Mouse (Mus musculus) heart, embryonic 11.5 days (tissue): ENCODE measurements around the gene Zfp473. TPM values are rescaled to one million over a fixed set of nuclear protein-coding genes. Genes with fewer than 3 reads are reported as not detected.

Source experiments
- ATAC-seq: fragments of 200-750 bp; cut with Nextera tagmentation; replicated peaks from 2 replicates; pipeline ENCODE4 v1.8.0; 2017; ENCODE audit warnings: moderate library complexity; ENCODE audit not compliant: insufficient number of reproducible peaks, low FRiP score, low TSS enrichment
- H3K27ac ChIP-seq: fragments of 300-500 bp; sonication (generic); 2 replicates; pipeline ENCODE4 v1.5.1; 2014; ENCODE audit warnings: mild to moderate bottlenecking, low read depth, low read length
- H3K27me3 ChIP-seq: fragments of 300-500 bp; sonication (generic); 2 replicates; pipeline ENCODE4 v1.6.1; 2014; ENCODE audit warnings: mild to moderate bottlenecking, low read length, mixed read lengths; ENCODE audit not compliant: control insufficient read depth, insufficient read depth
- H3K36me3 ChIP-seq: fragments of 300-500 bp; sonication (generic); 2 replicates; pipeline ENCODE4 v1.6.1; 2014; ENCODE audit warnings: mild to moderate bottlenecking, low read length, moderate library complexity, mixed read lengths; ENCODE audit not compliant: control insufficient read depth, insufficient read depth
- H3K4me1 ChIP-seq: fragments of 300-500 bp; sonication (generic); 2 replicates; pipeline ENCODE4 v1.6.1; 2014; ENCODE audit warnings: low read length; ENCODE audit not compliant: control insufficient read depth, insufficient read depth
- H3K4me2 ChIP-seq: fragments of 300-500 bp; sonication (generic); 2 replicates; pipeline ENCODE4 v1.6.1; 2014; ENCODE audit warnings: mild to moderate bottlenecking, moderate library complexity
- H3K4me3 ChIP-seq: fragments of 300-500 bp; sonication (generic); 2 replicates; pipeline ENCODE4 v1.5.1; 2014; ENCODE audit warnings: low read depth, low read length
- H3K9ac ChIP-seq: fragments of 300-500 bp; sonication (generic); 2 replicates; pipeline ENCODE4 v1.6.1; 2014; ENCODE audit warnings: mild to moderate bottlenecking, low read depth, low read length, moderate library complexity
- H3K9me3 ChIP-seq: fragments of 300-500 bp; sonication (generic); replicated peaks from 2 replicates; pipeline ENCODE4 v1.6.1; 2016; ENCODE audit warnings: low read length; ENCODE audit not compliant: control insufficient read depth
- WGBS: fragments of 180-500 bp; shearing (Covaris S2); extraction: QIAGEN DNeasy Blood & Tissue Kit; methylation state at CpG from one replicate; pipeline ENCODE4 v1.1.7; 2014; ENCODE audit not compliant: insufficient replicate concordance; 5-methylcytosine and 5-hydroxymethylcytosine counted together
- polyA plus RNA-seq: library from polyadenylated mRNA; unstranded; fragments of >200 nt; fragmentation: Nextera tagmentation; extraction: Ambion mirVana; gene quantifications from 2 replicates; pipeline ENCODE4 v1.2.1, GENCODE M21; 2014

The Zfp473 gene
- polyA plus RNA-seq, 1 experiment from 2014 or later, result 1.2 TPM

GRCm38 (mm10) chr7:44768129-44768528 lies 17.3 kb upstream of the Zfp473 start:
- ATAC-seq, result no peak
- Histone ChIP-seq H3K36me3 (peaks cover 9% of the 10 kb centered on the region), H3K4me1 (no peaks in the 10 kb centered on the region), H3K4me3 (no peak overlapping the region), H3K4me2 (no peak overlapping the region), H3K9me3 (no peaks in the 10 kb centered on the region), H3K9ac (no peak overlapping the region), H3K27ac (no peak overlapping the region), H3K27me3 (no peaks in the 10 kb centered on the region)
- 73% methylated on average over 5 of the region's 5 CpGs for WGBS

GRCm38 (mm10) chr7:44760366-44760765 lies 9.5 kb upstream of the Zfp473 start:
- Histone ChIP-seq H3K4me2 (no peak overlapping the region), H3K9ac (no peak overlapping the region), H3K4me3 (no peak overlapping the region), H3K27ac (no peak overlapping the region), H3K36me3 (peaks cover 25% of the 10 kb centered on the region), H3K27me3 (no peaks in the 10 kb centered on the region), H3K9me3 (no peaks in the 10 kb centered on the region), H3K4me1 (no peaks in the 10 kb centered on the region)
- ATAC-seq, result no peak

DNA sequence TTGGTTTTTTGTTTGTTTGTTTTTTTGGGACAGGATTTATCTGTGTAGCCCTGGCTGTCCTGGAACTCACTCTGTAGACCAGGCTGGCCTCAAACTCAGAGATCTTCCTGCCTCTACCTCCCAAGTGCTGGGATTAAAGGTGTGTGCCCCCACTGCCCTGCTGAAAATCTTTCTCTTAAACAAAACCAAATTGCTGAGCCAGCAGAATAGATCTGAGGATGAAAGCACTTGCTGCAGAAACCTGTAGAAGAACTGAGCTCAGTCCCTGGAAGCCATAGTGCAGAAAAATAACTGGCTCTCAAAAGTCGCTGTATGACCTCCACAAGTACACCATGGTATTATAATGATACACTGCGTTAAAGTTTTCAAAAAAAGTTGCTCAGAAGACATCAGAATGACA lies 6.3 kb upstream of the Zfp473 start:
- Histone ChIP-seq H3K4me1 (no peaks in the 10 kb centered on the region), H3K27ac (no peak overlapping the region), H3K27me3 (no peaks in the 10 kb centered on the region), H3K9me3 (no peaks in the 10 kb centered on the region), H3K4me3 (no peak overlapping the region), H3K4me2 (no peak overlapping the region), H3K9ac (no peak overlapping the region), H3K36me3 (peaks cover 34% of the 10 kb centered on the region)
- WGBS, result 84% methylated on average over 2 of the region's 2 CpGs
- ATAC-seq, result no peak

DNA sequence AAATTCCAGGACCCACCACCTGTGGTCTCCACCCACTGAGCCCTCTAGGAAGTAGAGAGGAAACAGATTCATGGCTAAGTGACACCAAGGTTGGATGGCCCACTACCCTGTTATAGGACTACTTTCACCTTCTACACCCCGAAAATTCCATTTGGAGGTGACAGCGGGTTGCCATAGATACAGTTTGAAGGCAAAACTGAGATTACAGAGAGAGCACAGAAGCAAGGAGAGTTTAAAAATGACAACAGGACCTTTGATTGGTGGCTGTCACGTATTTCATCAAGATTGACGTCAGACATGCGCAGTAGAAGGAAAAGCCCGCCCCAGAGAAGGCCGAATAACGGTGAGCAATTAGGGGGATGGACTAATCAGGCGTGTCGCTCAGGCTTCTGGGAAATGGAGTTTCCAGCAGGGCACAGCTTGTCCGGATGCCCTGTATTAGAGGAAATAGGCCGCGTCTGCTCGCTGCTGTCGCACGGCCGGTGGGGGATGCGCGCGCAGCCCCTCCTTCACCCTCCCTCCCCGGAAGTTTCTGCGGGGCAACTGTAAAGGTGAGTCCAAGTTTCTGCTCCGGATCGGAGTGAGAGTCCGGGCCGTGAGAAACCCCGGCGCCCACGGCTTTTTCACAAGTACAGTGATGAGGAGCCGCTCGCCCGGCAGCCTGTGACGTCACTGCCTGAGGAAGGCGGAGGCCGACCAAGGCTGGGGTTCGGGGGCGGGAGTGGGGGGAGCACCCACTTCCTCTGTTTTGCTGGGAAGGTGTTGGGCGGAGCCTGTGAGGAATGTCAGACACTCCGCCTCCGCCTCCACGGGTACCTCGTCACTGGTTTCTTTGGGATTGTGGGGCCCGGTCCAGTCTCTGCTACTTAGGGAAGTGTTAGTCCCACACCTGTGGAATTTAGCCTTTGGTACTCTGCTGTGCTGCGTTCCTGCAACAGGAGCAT lies 2.5 kb downstream of the Zfp473 start, which contains the start of gene Vrk3:
TSS of gene Vrk3 (plus strand) at position 313 of the 944 bp plus-strand sequence.
- ATAC-seq, result peak; percentile 96
- Histone ChIP-seq H3K4me1 (peaks cover 12% of the 10 kb centered on the region), H3K4me3 (peak within 1 kb of the TSS; percentile 57), H3K9me3 (no peaks in the 10 kb centered on the region), H3K36me3 (peaks cover 4% of the 10 kb centered on the region; the same call in 1 of the 2 replicates), H3K4me2 (peak within 1 kb of the TSS; percentile 88), H3K27ac (peak within 1 kb of the TSS; percentile 83), H3K27me3 (peaks cover 4% of the 10 kb centered on the region; the same call in 1 of the 2 replicates), H3K9ac (peak within 1 kb of the TSS; percentile 66)
- under 1% methylated on average over 44 of the region's 44 CpGs for WGBS

DNA sequence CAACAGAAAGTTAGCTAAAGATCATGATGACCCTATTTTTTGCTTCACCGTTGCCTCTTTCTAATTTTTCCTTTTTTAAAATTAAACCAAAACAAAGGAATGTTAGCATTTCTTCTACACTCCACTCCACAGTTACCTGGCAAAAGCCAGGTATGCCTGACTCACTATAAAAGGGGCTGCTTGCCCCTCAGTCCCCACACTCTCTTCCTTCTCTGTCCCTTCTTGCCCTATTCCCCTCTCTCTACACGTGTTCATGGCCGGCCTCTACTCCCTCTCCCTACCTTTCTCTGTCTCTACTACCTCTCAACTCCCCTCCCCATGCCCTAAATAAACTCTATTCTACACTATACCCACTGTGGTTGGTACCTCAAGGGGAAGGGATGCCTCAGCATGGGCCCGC lies 3.7 kb downstream of the Zfp473 start:
- Histone ChIP-seq H3K9ac (no peak overlapping the region), H3K9me3 (no peaks in the 10 kb centered on the region), H3K27ac (no peak overlapping the region), H3K27me3 (peaks cover 4% of the 10 kb centered on the region; the same call in 1 of the 2 replicates), H3K4me1 (peaks cover 12% of the 10 kb centered on the region), H3K36me3 (peaks cover 2% of the 10 kb centered on the region; the same call in 1 of the 2 replicates), H3K4me2 (peak overlapping the region; percentile 88), H3K4me3 (peak overlapping the region; percentile 57)
- ATAC-seq, result no peak
- WGBS, result 61% methylated on average over 4 of the region's 4 CpGs

- Histone ChIP-seq H3K4me3 (peak overlapping the region; percentile 44), H3K36me3 (no peaks in the 10 kb centered on the region), H3K4me1 (peaks cover 12% of the 10 kb centered on the region), H3K27me3 (peaks cover 4% of the 10 kb centered on the region; the same call in 1 of the 2 replicates), H3K27ac (no peak overlapping the region), H3K4me2 (peak overlapping the region; percentile 76), H3K9me3 (no peaks in the 10 kb centered on the region), H3K9ac (peak overlapping the region; percentile 46; the same call in 1 of the 2 replicates)
- ATAC-seq, result no peak; the same call in 1 of the 2 replicates
- WGBS, result under 1% methylated on average over 18 of the region's 18 CpGs
Measured at GRCm38 (mm10) chr7:44745076-44745475, 5.8 kb downstream of the Zfp473 start.

DNA sequence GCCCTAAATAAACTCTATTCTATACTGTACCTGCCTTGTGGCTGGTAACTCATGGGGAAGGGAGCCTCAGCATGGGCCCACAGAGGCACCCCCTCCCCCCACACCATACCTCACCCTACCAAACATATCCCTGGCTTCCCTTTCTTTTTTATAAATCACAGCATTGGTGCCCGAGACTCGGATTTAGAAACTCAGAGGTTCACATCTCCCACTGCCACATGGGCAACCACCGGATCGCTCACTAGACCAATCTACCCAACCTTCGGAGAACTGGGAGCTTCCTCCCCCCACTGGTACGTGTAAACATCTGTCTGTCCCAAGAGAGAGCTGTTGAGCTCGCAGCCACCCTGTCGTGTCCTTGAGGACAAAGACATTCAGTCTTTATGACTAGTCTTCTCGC lies 6.6 kb downstream of the Zfp473 start:
- no peak for ATAC-seq
- Histone ChIP-seq H3K4me1 (peaks cover 12% of the 10 kb centered on the region), H3K4me3 (no peak overlapping the region), H3K9me3 (no peaks in the 10 kb centered on the region), H3K27me3 (peaks cover 4% of the 10 kb centered on the region; the same call in 1 of the 2 replicates), H3K4me2 (no peak overlapping the region), H3K36me3 (no peaks in the 10 kb centered on the region), H3K27ac (no peak overlapping the region), H3K9ac (no peak overlapping the region)
- WGBS, result 52% methylated on average over 9 of the region's 9 CpGs

- Histone ChIP-seq H3K27me3 (peaks cover 4% of the 10 kb centered on the region; the same call in 1 of the 2 replicates), H3K4me2 (no peak overlapping the region), H3K27ac (no peak overlapping the region), H3K9ac (no peak overlapping the region), H3K36me3 (no peaks in the 10 kb centered on the region), H3K4me1 (peaks cover 4% of the 10 kb centered on the region; the same call in 1 of the 2 replicates), H3K9me3 (no peaks in the 10 kb centered on the region), H3K4me3 (no peak overlapping the region)
- ATAC-seq, result no peak
- 77% methylated on average over 8 of the region's 8 CpGs for WGBS
Measured at GRCm38 (mm10) chr7:44741361-44741760, 9.5 kb downstream of the Zfp473 start.
